Mouse (Mus musculus) lung, adult 2 months (tissue): Measurements from ENCODE around the gene Ret. TPM values are rescaled to one million over a fixed set of nuclear protein-coding genes. Genes with fewer than 3 reads are reported as not detected.

Source experiments
- DNase-seq: peaks from one replicate; pipeline ENCODE4 v3.0.0; 2022
- H3K4me1 ChIP-seq: fragments of 200-500 bp; 2 replicates; pipeline ENCODE4 v1.6.1; 2011; ENCODE audit warnings: low read length; ENCODE audit not compliant: control insufficient read depth, insufficient read depth
- H3K4me3 ChIP-seq: fragments of 200-500 bp; replicated peaks from 2 replicates; pipeline ENCODE3; 2011; ENCODE audit warnings: low read depth, mild to moderate bottlenecking, control low read depth, low read length; ENCODE audit errors: extremely low read depth
- CTCF ChIP-seq: fragments of 200-500 bp; IDR thresholded peaks from 2 replicates; pipeline ENCODE4 v1.5.1; 2011; ENCODE audit warnings: mild to moderate bottlenecking, low read length, control low read depth; ENCODE audit not compliant: insufficient read depth
- POLR2A ChIP-seq: fragments of 200-500 bp; IDR thresholded peaks from 2 replicates; pipeline ENCODE4 v1.6.1; 2011; ENCODE audit warnings: low read depth, mild to moderate bottlenecking, control low read depth, low read length, borderline replicate concordance; ENCODE audit errors: extremely low read depth
- WGBS: fragments of 180-500 bp; shearing (Covaris S2); methylation state at CpG from one replicate; pipeline ENCODE4 v1.1.7; 2018; 5-methylcytosine and 5-hydroxymethylcytosine counted together
- polyA plus RNA-seq: library from polyadenylated mRNA; depleted of rRNA; stranded (reverse); fragments of >200 nt; gene quantifications from 2 replicates; pipeline ENCODE4 v1.2.3, GENCODE M21; 2012; rRNA removed

Gene Ret
- polyA plus RNA-seq, 1 experiment, result 1.6 TPM

DNA sequence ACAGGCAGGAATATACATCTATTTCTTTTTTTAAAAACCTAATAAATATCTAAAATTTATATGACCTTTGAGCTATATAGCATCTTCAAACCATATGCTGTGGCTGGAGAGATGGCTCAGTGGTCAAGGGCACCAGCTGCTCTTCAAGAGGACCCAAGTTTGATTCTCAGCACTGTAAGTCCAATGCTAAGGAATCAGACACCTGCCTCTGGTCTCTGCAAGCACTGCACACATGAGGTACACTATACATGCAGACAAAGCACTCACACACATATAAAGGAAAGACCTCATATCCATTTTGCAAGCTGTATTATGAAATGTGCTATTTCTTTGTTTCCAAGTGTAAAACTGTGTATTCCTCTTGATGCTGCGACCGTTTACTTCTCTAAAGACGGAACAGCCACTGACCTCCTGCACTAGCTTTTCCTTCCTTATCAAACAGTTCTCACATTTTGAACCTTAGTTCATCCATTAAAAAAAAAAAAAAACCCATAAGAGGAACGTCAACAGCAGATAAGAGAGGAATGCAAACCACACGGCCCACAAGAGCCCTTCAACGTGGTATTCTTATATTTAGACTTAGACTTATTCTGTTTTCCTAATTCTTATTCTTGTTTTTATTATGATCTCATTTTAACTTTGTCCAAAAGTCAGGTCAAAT is 69.6 kb downstream of the Ret start:
- H3K4me3 ChIP-seq, result no peak overlapping the region
- DNase-seq, result no peak
- no peak for TF ChIP-seq CTCF
- no peak for TF ChIP-seq POLR2A
- peaks cover 11% of the 10 kb centered on the region for H3K4me1 ChIP-seq
- WGBS, result 43% methylated on average over 6 of the region's 6 CpGs

DNA sequence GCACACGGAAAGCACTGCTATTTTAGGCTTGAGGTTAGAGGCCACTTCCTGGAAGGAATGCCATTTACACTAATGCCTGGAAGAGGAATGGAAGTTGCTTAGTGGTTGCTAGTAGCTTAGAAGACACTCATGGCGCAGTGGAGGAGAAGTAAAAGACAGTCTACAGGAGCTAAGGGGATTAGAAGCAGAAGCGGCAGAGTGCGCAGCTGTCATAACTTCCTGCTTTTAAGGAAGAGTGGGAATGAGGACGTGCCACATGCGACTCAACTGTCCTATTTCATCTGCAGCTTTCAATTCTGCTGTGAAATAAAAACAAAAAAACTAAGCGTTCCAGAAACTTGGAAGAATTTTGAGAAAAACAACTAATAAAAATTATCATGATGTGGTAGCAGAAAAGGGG is 70.3 kb downstream of the Ret start:
- no peak for TF ChIP-seq CTCF
- Histone ChIP-seq H3K4me3 (no peak overlapping the region), H3K4me1 (peaks cover 11% of the 10 kb centered on the region)
- no peak for DNase-seq
- WGBS, result 44% methylated on average over 7 of the region's 7 CpGs

DNA sequence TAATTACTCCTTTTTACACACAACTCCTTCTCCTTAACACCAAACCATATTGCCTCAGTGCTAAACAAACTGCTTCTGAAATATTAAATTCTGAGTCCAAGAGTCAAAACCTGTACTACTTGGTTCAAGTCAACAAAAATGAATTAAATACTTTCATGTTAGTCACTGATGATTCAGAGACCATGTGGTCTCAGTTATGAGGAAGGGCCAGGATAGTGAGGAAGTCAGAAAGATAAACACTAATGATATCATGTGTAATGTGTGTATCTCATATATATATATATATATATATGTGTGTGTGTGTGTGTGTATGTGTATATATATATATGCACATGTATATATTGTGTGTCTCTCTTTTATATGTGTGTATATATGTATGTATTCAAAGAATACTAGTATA is 70.9 kb downstream of the Ret start:
- Histone ChIP-seq H3K4me3 (no peak overlapping the region), H3K4me1 (peaks cover 9% of the 10 kb centered on the region)
- TF ChIP-seq CTCF (no peak), POLR2A (no peak)
- DNase-seq, result no peak

DNA sequence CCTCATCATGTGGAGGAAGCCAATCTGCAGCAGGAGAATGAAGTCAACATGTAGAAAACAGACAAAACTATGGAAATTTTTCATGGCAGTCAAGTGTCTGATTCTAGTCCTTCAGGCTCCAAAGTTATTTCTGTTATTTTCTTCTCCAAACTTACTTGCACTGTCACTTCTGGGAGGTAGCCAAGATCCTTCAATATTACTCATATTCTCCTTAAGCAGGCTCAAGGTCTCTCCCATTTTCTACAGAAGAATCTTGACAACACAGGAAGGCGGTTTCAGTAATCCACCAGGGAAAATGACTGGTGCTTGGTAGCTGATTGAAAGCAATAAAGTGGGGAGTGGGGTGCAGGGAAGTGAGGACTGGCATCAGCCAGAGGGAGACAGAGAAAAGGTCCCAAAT is 74.8 kb downstream of the Ret start:
- WGBS, result 56% methylated on average over 1 of the region's 1 CpGs
- no peak overlapping the region for H3K4me3 ChIP-seq
- no peak for DNase-seq
- TF ChIP-seq POLR2A (no peak), CTCF (no peak)
- H3K4me1 ChIP-seq, result peaks cover 5% of the 10 kb centered on the region

DNA sequence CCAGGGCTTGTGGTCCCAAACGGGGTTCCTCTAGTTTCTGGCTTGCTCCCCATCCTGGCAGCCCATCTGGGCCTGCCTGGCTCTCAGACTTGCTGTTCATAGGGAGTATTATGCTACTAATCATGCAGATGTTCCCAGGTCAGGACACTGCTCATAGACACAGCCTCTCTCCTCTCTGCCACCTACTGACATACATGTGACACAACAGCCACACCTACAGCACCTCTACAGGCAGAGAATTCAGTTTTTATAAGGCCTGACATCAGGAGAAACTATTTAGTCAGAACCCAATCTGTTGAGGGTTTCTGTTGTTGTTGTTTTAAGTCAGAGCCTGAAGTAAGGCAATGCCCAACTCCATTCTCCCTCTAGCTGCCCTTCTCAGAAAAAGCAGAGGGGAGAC is 85.7 kb downstream of the Ret start:
- H3K4me3 ChIP-seq, result no peak overlapping the region
- WGBS, result 37% methylated on average over 1 of the region's 1 CpGs
- TF ChIP-seq CTCF (no peak), POLR2A (no peak)
- DNase-seq, result no peak
- peaks cover 4% of the 10 kb centered on the region for H3K4me1 ChIP-seq

Other genes starting within 250 kb of the Ret start
- gene Rasgef1a, start 186.3 kb downstream of the Ret start, polyA plus RNA-seq, result 50.3 and 57.1 TPM in 2 replicates
- 8.0 and 10.7 TPM in 2 replicates for gene Csgalnact2, start 58.6 kb downstream of the Ret start, polyA plus RNA-seq
- 4.4 and 6.2 TPM in 2 replicates for gene Bms1, start 221.8 kb upstream of the Ret start, polyA plus RNA-seq